Mouse (Mus musculus): ENCODE measurements at regions not wholly inside any gene's neighbourhood (a gene's known extent, or its start where the extent isn't known, plus 50 kb on each side); places are given as distances from the start of the nearest gene placed in this dataset.

- TF ChIP-seq POLR2A (IDR thresholded peaks at IDR 0.05; ENCODE audit: extremely low read depth, insufficient read depth, low read length): no peak
- no peak for TF ChIP-seq CTCF (IDR thresholded peaks at IDR 0.05; ENCODE audit: extremely low read depth, insufficient read depth, low read length)
Measured at GRCm38 (mm10) chr7:83486156-83486750, 98.5 kb upstream of the Tmc3 start.
